Mouse (Mus musculus) forelimb bud, embryonic 11.5 days (tissue): Measurements from ENCODE around the gene 1700017D01Rik.

ENCODE experiments used
- DNase-seq: peaks from one replicate; pipeline ENCODE4 v3.0.0-alpha.2; 2012; ENCODE audit warnings: low read depth, low spot score

Gene 1700017D01Rik

DNA sequence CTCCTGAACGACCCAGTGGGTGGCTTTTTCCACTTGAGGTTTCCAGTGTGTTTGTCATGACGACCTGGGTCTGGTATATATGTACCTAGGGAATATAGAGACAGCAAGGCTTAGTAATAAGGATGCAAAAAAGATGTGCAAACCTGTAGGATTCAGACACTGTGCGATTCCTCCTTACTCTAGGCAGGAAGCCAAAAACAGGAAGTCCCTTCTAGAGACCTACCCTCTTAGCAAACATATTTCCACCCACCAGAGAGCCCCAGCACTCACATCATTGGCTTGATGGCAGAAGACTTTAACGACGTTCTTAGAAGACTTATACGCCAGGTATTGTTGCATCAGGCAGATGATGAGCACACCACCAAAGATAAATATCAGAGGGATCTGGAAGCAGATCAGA lies 82.7 kb downstream of the 1700017D01Rik start:
- DNase-seq = no peak
